Mouse (Mus musculus): Measurements from ENCODE around the gene Fam120a. TPM values are rescaled to one million over a fixed set of nuclear protein-coding genes. Genes with fewer than 3 reads are reported as not detected.

Fam120a gene
- polyA plus RNA-seq, 1 experiment from 2014 or later, result 19.3 TPM

DNA sequence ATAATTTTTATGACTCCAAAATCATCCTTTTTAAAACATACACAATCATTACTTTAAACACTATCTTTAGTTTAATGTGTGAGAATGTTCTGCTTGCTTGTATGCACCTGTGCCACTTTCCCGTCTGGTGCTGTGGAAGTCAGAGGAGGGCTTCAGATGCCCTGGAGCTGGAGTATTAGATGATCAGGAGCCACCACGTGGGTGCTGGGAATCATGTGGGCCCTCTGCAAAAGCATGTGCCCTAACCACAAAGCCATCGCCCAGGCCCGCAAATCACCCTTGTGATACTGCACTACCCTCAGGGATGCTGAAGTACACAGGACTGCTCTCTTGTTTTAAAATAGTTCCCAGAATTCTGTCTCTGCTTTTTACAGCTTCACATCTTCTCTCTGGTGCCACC is 3.0 kb downstream of the Fam120a start:
- H3K9me3 ChIP-seq, result no peaks in the 10 kb centered on the region
- peak overlapping the region; percentile 88 for H3K4me3 ChIP-seq
- WGBS, result 63% methylated on average over 4 of the region's 4 CpGs
- peak overlapping the region; percentile 96; the same call in 1 of the 2 replicates for H3K27ac ChIP-seq
- no peaks in the 10 kb centered on the region for H3K27me3 ChIP-seq
- peak overlapping the region; percentile 41; the same call in 1 of the 2 replicates for H3K9ac ChIP-seq
- H3K36me3 ChIP-seq, result no peaks in the 10 kb centered on the region
- peaks cover 31% of the 10 kb centered on the region for H3K4me1 ChIP-seq
- no peak for ATAC-seq (ENCODE audit: insufficient number of reproducible peaks, insufficient read depth, low FRiP score, low TSS enrichment)
- H3K4me2 ChIP-seq (replicated peaks), result peak overlapping the region; percentile 91

- no peak for ATAC-seq (ENCODE audit: insufficient number of reproducible peaks, insufficient read depth, low FRiP score, low TSS enrichment)
- 74% methylated on average over 1 of the region's 1 CpGs for WGBS
- no peak overlapping the region for H3K4me2 ChIP-seq (replicated peaks)
- H3K27me3 ChIP-seq, result no peaks in the 10 kb centered on the region
- H3K9me3 ChIP-seq, result no peaks in the 10 kb centered on the region
- no peak overlapping the region for H3K4me3 ChIP-seq
- no peak overlapping the region for H3K9ac ChIP-seq
- H3K27ac ChIP-seq, result no peak overlapping the region
- no peaks in the 10 kb centered on the region for H3K36me3 ChIP-seq
- peaks cover 31% of the 10 kb centered on the region for H3K4me1 ChIP-seq
Observed at GRCm38 (mm10) chr13:48963111-48963510, 4.7 kb downstream of the Fam120a start.

DNA sequence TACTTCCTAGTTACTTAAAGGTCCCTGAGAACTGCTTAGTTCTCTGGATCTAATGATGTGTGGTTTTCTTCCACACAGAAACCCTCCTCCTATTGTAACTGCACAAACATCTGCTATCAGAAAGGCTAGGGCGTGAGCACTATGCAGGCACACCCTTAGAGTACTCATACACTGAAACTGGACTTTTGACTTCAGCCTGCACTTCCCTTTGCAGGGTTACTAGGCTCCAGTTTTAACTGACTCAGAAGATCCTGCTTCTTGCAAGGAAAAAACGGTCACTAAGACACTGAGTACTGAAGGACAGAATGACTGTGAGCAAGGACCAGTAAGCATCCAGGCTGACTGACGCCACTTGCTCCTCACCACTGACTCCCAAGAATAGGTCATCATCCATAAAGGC is 5.3 kb downstream of the Fam120a start:
- Histone ChIP-seq H3K9me3 (no peaks in the 10 kb centered on the region), H3K27ac (no peak overlapping the region), H3K36me3 (no peaks in the 10 kb centered on the region), H3K27me3 (no peaks in the 10 kb centered on the region), H3K4me2 (replicated peaks) (no peak overlapping the region), H3K9ac (no peak overlapping the region), H3K4me1 (peaks cover 31% of the 10 kb centered on the region), H3K4me3 (no peak overlapping the region)
- 72% methylated on average over 3 of the region's 3 CpGs for WGBS
- ATAC-seq (ENCODE audit: insufficient number of reproducible peaks, insufficient read depth, low FRiP score, low TSS enrichment), result no peak

- ATAC-seq (ENCODE audit: insufficient number of reproducible peaks, insufficient read depth, low FRiP score, low TSS enrichment), result no peak
- Histone ChIP-seq H3K27ac (no peak overlapping the region), H3K4me1 (peaks cover 11% of the 10 kb centered on the region; the same call in 1 of the 2 replicates), H3K9me3 (no peaks in the 10 kb centered on the region), H3K36me3 (no peaks in the 10 kb centered on the region), H3K27me3 (no peaks in the 10 kb centered on the region), H3K4me3 (no peak overlapping the region), H3K4me2 (replicated peaks) (no peak overlapping the region), H3K9ac (no peak overlapping the region)
- 67% methylated on average over 4 of the region's 4 CpGs for WGBS
Observed at GRCm38 (mm10) chr13:48958608-48959007, 9.2 kb downstream of the Fam120a start.

GRCm38 (mm10) chr13:48954825-48955224 is 13.0 kb downstream of the Fam120a start:
- H3K4me1 ChIP-seq, result peaks cover 11% of the 10 kb centered on the region
- no peak overlapping the region for H3K9ac ChIP-seq
- ATAC-seq (ENCODE audit: insufficient number of reproducible peaks, insufficient read depth, low FRiP score, low TSS enrichment), result no peak
- H3K4me3 ChIP-seq, result no peak overlapping the region
- 92% methylated on average over 4 of the region's 4 CpGs for WGBS
- H3K9me3 ChIP-seq, result no peaks in the 10 kb centered on the region
- no peaks in the 10 kb centered on the region for H3K36me3 ChIP-seq
- H3K27me3 ChIP-seq, result no peaks in the 10 kb centered on the region
- no peak overlapping the region for H3K4me2 ChIP-seq (replicated peaks)
- H3K27ac ChIP-seq, result no peak overlapping the region

DNA sequence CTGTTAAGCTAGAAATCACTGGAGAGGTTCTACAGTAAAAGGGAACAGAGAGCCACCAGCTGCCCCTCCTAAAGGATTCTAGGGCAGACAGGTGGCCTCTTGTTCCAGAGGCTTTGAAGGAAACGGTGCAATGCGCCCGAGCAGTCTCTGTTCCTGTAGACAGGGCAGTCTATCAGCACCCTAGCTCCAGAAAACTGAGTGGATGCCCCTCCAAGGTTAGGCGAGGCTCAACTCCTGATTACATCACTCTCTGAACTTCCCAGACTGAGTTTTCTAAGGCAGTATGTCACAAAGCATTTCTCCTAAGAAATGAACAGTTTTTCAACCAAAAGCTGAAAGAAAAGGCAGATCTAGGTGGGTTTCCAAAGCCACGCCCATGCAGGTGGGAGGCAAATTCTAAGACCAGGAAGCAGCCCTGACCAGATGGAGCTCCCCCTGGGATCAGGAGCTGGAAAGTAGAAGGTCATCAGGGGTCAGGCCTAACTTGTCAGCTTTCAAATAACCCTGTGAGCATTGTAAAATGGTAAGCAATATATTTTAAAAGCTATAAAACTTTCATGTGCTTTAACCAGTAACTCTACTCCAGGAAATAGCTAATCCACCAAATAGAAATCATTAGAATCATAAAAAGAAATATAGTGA is 17.1 kb downstream of the Fam120a start:
- no peaks in the 10 kb centered on the region for H3K9me3 ChIP-seq
- 66% methylated on average over 5 of the region's 5 CpGs for WGBS

DNA sequence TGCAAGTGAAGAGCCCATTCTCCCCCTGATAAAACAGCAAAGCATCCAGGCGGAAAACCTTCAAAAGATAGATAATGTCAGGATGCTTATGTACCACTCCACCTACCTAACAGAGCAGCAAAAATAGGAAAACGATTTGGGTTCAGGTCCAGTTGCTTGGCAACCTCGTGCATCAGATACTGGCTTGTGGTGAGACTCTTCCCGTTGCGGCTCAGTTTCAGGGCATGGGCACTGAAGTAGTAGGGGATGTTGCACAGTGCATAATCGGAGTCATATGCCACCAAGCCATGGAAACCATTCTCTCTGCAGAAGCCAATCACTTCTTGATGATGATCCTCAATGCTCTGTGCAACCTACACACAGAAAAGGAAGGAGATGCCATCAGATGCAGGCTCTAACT is 18.9 kb downstream of the Fam120a start:
- Histone ChIP-seq H3K27me3 (no peaks in the 10 kb centered on the region), H3K9me3 (no peaks in the 10 kb centered on the region), H3K4me2 (replicated peaks) (no peak overlapping the region), H3K4me1 (peaks cover 5% of the 10 kb centered on the region), H3K27ac (no peak overlapping the region), H3K4me3 (no peak overlapping the region), H3K36me3 (peaks cover 26% of the 10 kb centered on the region), H3K9ac (no peak overlapping the region)
- ATAC-seq (ENCODE audit: insufficient number of reproducible peaks, insufficient read depth, low FRiP score, low TSS enrichment), result no peak
- WGBS, result 88% methylated on average over 6 of the region's 6 CpGs

More for the DNA sequence above, 17.1 kb downstream of the Fam120a start:
- Histone ChIP-seq H3K4me1 (peaks cover 5% of the 10 kb centered on the region), H3K4me2 (replicated peaks) (no peak overlapping the region), H3K27ac (no peak overlapping the region), H3K9ac (no peak overlapping the region), H3K36me3 (peaks cover 17% of the 10 kb centered on the region), H3K27me3 (no peaks in the 10 kb centered on the region), H3K4me3 (no peak overlapping the region)
- ATAC-seq (ENCODE audit: insufficient number of reproducible peaks, insufficient read depth, low FRiP score, low TSS enrichment), result no peak

DNA sequence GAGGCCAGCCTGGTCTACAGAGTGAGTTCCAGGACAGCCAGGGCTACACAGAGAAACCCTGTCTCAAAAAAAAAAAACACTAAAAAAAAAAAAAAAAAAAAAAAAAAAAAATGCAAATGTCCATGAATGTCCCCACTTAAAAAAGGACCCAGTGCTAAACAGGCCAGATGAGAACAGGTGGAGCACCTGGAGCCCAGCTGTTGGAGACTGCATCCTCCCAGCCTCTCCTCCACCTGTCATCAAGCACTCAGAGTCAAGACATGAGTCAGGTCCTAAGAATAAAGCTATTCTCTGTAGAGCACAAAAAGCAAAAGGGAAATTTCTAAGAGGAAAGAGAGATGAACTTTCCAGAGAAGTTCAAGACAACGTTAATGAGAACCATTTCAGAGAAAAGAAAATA is 23.2 kb downstream of the Fam120a start:
- WGBS, result 60% methylated on average over 1 of the region's 1 CpGs
- no peak overlapping the region for H3K9ac ChIP-seq
- peaks cover 38% of the 10 kb centered on the region for H3K36me3 ChIP-seq
- H3K27me3 ChIP-seq, result no peaks in the 10 kb centered on the region
- H3K4me1 ChIP-seq, result no peaks in the 10 kb centered on the region
- no peak overlapping the region for H3K27ac ChIP-seq
- no peak for ATAC-seq (ENCODE audit: insufficient number of reproducible peaks, insufficient read depth, low FRiP score, low TSS enrichment)
- H3K4me3 ChIP-seq, result no peak overlapping the region
- no peaks in the 10 kb centered on the region for H3K9me3 ChIP-seq
- H3K4me2 ChIP-seq (replicated peaks), result no peak overlapping the region

- H3K27me3 ChIP-seq, result no peaks in the 10 kb centered on the region
- no peak for ATAC-seq (ENCODE audit: insufficient number of reproducible peaks, insufficient read depth, low FRiP score, low TSS enrichment)
- H3K9me3 ChIP-seq, result no peaks in the 10 kb centered on the region
- H3K27ac ChIP-seq, result no peak overlapping the region
- no peak overlapping the region for H3K4me3 ChIP-seq
- peaks cover 37% of the 10 kb centered on the region for H3K36me3 ChIP-seq
- no peak overlapping the region for H3K9ac ChIP-seq
- no peak overlapping the region for H3K4me2 ChIP-seq (replicated peaks)
- no peaks in the 10 kb centered on the region for H3K4me1 ChIP-seq
- WGBS, result 92% methylated on average over 2 of the region's 2 CpGs
Observed at GRCm38 (mm10) chr13:48942471-48942870, 25.3 kb downstream of the Fam120a start.

GRCm38 (mm10) chr13:48941773-48942172 is 26.0 kb downstream of the Fam120a start:
- Histone ChIP-seq H3K9ac (no peak overlapping the region), H3K4me3 (no peak overlapping the region), H3K4me1 (no peaks in the 10 kb centered on the region), H3K9me3 (no peaks in the 10 kb centered on the region), H3K27me3 (no peaks in the 10 kb centered on the region), H3K4me2 (replicated peaks) (no peak overlapping the region), H3K27ac (no peak overlapping the region), H3K36me3 (peaks cover 33% of the 10 kb centered on the region)
- no peak for ATAC-seq (ENCODE audit: insufficient number of reproducible peaks, insufficient read depth, low FRiP score, low TSS enrichment)
- 71% methylated on average over 3 of the region's 3 CpGs for WGBS

GRCm38 (mm10) chr13:48934597-48934996 is 33.2 kb downstream of the Fam120a start:
- H3K4me3 ChIP-seq, result no peak overlapping the region
- 77% methylated on average over 6 of the region's 6 CpGs for WGBS
- no peak overlapping the region for H3K4me2 ChIP-seq (replicated peaks)
- no peak overlapping the region for H3K27ac ChIP-seq
- ATAC-seq (ENCODE audit: insufficient number of reproducible peaks, insufficient read depth, low FRiP score, low TSS enrichment), result no peak
- no peaks in the 10 kb centered on the region for H3K27me3 ChIP-seq
- H3K4me1 ChIP-seq, result no peaks in the 10 kb centered on the region
- H3K9ac ChIP-seq, result no peak overlapping the region
- no peaks in the 10 kb centered on the region for H3K9me3 ChIP-seq
- H3K36me3 ChIP-seq, result peaks cover 49% of the 10 kb centered on the region

- Histone ChIP-seq H3K4me1 (no peaks in the 10 kb centered on the region), H3K9ac (no peak overlapping the region), H3K4me3 (no peak overlapping the region), H3K9me3 (no peaks in the 10 kb centered on the region), H3K4me2 (replicated peaks) (no peak overlapping the region), H3K27ac (no peak overlapping the region), H3K36me3 (peaks cover 51% of the 10 kb centered on the region), H3K27me3 (no peaks in the 10 kb centered on the region)
- WGBS, result 86% methylated on average over 3 of the region's 3 CpGs
- ATAC-seq (ENCODE audit: insufficient number of reproducible peaks, insufficient read depth, low FRiP score, low TSS enrichment), result no peak
Observed at GRCm38 (mm10) chr13:48932692-48933091, 35.1 kb downstream of the Fam120a start.
